Mouse (Mus musculus) Patski (cell line): Measurements from ENCODE around the gene Olfr401. TPM values are rescaled to one million over a fixed set of nuclear protein-coding genes. Genes with fewer than 3 reads are reported as not detected.
"Not testable (repeated sequence)": the region's sequence is repeated elsewhere in the genome, so short reads cannot be mapped to it uniquely, and the experiment has no call there.

Experiments used
- ATAC-seq: fragments of 100-300 bp; one replicate; pipeline ENCODE4 v1.8.0; 2021
- CTCF ChIA-PET: fragments of 350-600 bp; sonication (Branson Sonifier 250); formaldehyde crosslinking; loops from one replicate; lab custom pipeline; 2022; ENCODE audit warnings: inconsistent platforms; lab: Charles Lee
- POLR2A ChIA-PET: fragments of 350-600 bp; sonication (Branson Sonifier 250); formaldehyde crosslinking; loops from one replicate; lab custom pipeline; 2022; ENCODE audit warnings: antibody characterized with exemption, inconsistent platforms; lab: Charles Lee
- DNase-seq: peaks from one replicate; pipeline ENCODE4 v3.0.0-alpha.2; 2011; ENCODE audit warnings: low read depth, low spot score
- H3K27me3 ChIP-seq: fragments of 371-371 bp; one replicate; pipeline ENCODE4 v1.5.1; 2021
- CTCF ChIP-seq: fragments of 100-300 bp; IDR thresholded peaks from one replicate; pipeline ENCODE4 v1.5.1; 2021
- in situ Hi-C: fragments of 300-500 bp; cut with MboI; formaldehyde crosslinking; loops from 3 replicates; pipeline ENCODE4 v1.11.1; 2018; ENCODE audit warnings: low pct_unique_long_range_greater_than_20kb, mixed read lengths
- polyA plus RNA-seq: library from polyadenylated mRNA; unstranded; gene quantifications from one replicate; pipeline ENCODE4 v1.2.3, GENCODE M21; 2021

The Olfr401 gene
- polyA plus RNA-seq = not detected

- in situ Hi-C loops = no loop called here
- ChIA-PET POLR2A (no interaction called here), CTCF (interaction anchor here (1.2 to 1.3 kb wide), 2 partner anchors 59 to 67 kb away, joined by 3 read pairs; no protein-coding TSS in a partner anchor)
- ATAC-seq = no peak
- no peak for DNase-seq
- no peak for TF ChIP-seq CTCF
- H3K27me3 ChIP-seq = no peaks in the 10 kb centered on the region
These were observed at the start of gene Olfr401 for GRCm38 (mm10) chr11:74113412-74113811. Olfr401 (plus strand) TSS chr11:74113712.

- no peak for DNase-seq
- ChIA-PET POLR2A (no interaction called here), CTCF (no interaction called here)
- H3K27me3 ChIP-seq = no peaks in the 10 kb centered on the region
- no peak for ATAC-seq
- TF ChIP-seq CTCF = no peak
- in situ Hi-C loops = loop anchor here (25.0 kb wide), 1 partner anchor 468 kb away; no protein-coding TSS in a partner anchor
These were observed 43.9 kb upstream of the Olfr401 start, which contains the start of gene Zfp616 for GRCm38 (mm10) chr11:74069655-74070054. Zfp616 (plus strand) TSS chr11:74069955.

- ATAC-seq = no peak
- CTCF ChIA-PET = no interaction called here
- POLR2A ChIA-PET = no interaction called here
- no peak for TF ChIP-seq CTCF
- H3K27me3 ChIP-seq = no peaks in the 10 kb centered on the region
- in situ Hi-C loops = no loop called here
- no peak for DNase-seq
These were observed 12.8 kb upstream of the Olfr401 start for GRCm38 (mm10) chr11:74100724-74101123.

DNA sequence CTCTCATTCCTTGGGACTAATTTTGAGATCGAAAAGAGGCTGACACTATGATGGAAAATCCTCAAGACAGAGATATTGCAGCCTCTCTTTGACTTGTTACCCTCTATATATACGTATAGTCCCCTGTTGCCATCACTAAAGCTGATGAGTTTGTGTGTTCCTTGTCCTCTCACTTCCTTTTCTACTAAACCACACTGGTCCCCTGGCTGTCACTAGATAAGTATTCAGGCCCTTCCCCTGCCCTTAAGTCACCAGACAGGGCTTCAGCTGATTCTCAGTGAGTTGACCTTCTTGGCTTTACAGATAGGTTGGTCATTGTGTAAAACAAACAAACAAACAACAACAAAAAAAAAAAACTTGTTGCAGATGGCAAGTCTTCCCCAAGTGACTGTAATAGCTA is 12.0 kb upstream of the Olfr401 start:
- POLR2A ChIA-PET = no interaction called here
- no peak for TF ChIP-seq CTCF
- CTCF ChIA-PET = no interaction called here
- DNase-seq (no peak), ATAC-seq (no peak)
- H3K27me3 ChIP-seq = no peaks in the 10 kb centered on the region
- in situ Hi-C loops = no loop called here

DNA sequence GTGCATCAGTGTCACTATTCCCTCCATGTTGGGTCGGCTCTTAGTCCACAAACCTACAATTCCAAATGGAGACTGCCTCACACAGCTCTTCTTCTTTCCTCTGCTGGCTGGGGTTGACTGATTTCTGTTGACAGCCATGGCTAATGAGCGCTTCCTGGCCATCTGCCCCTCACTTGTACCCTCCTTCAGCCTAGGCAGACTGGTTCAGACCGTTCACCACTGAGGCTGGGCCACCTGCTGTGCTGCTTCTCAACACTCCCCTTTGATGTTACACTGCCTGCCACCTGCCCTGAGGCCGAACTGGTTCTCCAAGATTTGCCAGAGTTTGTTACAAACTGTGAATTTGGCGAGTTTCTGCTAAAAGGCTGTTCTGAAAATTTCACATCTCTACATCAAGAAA is 8.4 kb upstream of the Olfr401 start:
- POLR2A ChIA-PET = no interaction called here
- CTCF ChIA-PET = no interaction called here
- in situ Hi-C loops = no loop called here
- ATAC-seq = no peak
- H3K27me3 ChIP-seq = no peaks in the 10 kb centered on the region
- no peak for DNase-seq
- no peak for TF ChIP-seq CTCF

GRCm38 (mm10) chr11:74140001-74140400 is 26.5 kb downstream of the Olfr401 start:
- DNase-seq, CTCF ChIA-PET, POLR2A ChIA-PET, H3K27me3 ChIP-seq, ATAC-seq, in situ Hi-C loops: not testable (repeated sequence)

DNA sequence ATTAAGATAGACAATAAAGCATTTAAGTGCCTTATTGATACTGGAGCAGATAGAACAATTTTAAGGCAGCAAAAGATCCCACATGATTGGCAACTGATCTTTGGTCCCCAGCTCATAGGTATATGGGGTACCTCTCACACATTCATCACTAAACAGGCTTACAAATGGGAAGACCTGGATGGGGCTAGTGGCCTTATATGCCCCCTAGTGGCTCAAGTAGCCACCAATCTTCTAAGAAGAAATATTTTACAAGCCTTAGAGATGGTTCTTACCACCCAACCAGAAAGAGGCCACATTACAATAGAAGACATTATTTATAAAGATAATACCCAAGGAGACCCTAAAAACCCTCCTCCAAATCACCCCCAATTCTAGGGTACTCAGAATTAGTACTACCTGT is 32.4 kb downstream of the Olfr401 start:
- ChIA-PET POLR2A (no interaction called here), CTCF (no interaction called here)
- H3K27me3 ChIP-seq = no peaks in the 10 kb centered on the region
- DNase-seq (no peak), ATAC-seq (no peak)
- in situ Hi-C loops = no loop called here
- TF ChIP-seq CTCF = no peak

- TF ChIP-seq CTCF = no peak
- ATAC-seq = no peak
- no peak for DNase-seq
- ChIA-PET POLR2A (no interaction called here), CTCF (interaction anchor here (1.0 kb wide), 1 partner anchor 12 kb away, joined by 4 read pairs; no protein-coding TSS in a partner anchor)
- in situ Hi-C loops = no loop called here
- H3K27me3 ChIP-seq = peaks cover 9% of the 10 kb centered on the region
These were observed 39.7 kb downstream of the Olfr401 start, which contains the start of gene Olfr402 for GRCm38 (mm10) chr11:74153229-74153628. Olfr402 (plus strand) TSS chr11:74153529.

DNA sequence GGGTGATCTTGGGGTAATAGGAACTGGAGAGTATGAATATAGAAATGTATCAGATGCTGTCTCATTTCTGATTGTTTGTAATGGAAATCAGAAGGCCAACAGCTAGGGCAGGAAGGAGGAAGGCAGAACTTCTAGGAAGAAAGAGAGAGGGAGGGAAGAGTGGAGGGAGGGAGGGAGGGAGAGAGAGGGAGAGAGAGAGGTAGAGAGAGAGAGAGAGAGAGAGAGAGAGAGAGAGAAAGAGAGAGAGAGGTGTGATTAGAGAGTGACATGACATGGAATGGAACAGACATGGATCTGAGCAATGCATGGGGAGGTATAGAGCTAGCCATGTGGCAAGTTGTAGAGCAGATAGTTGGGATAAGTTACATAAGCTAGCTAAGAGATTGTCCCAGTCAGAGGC is 55.3 kb downstream of the Olfr401 start:
- CTCF ChIA-PET = no interaction called here
- no peak for TF ChIP-seq CTCF
- no peaks in the 10 kb centered on the region for H3K27me3 ChIP-seq
- POLR2A ChIA-PET = no interaction called here
- ATAC-seq (peak; percentile 93), DNase-seq (no peak)
- in situ Hi-C loops = no loop called here

Other genes starting within 250 kb of the Olfr401 start
- gene Olfr394, start 222.9 kb upstream of the Olfr401 start, polyA plus RNA-seq = not detected
- not detected for gene Olfr395, start 204.4 kb upstream of the Olfr401 start, polyA plus RNA-seq
- not detected for gene Olfr23, start 177.0 kb upstream of the Olfr401 start, polyA plus RNA-seq
- not detected for gene Olfr397, start 152.9 kb upstream of the Olfr401 start, polyA plus RNA-seq
- gene Olfr398, start 123.3 kb upstream of the Olfr401 start, polyA plus RNA-seq = not detected
- gene Olfr139, start 57.2 kb upstream of the Olfr401 start, polyA plus RNA-seq = not detected
- not detected for gene Olfr399, start 57.1 kb upstream of the Olfr401 start, polyA plus RNA-seq
- not detected for gene Zfp616, start 43.8 kb upstream of the Olfr401 start, polyA plus RNA-seq
- gene Olfr402, start 39.8 kb downstream of the Olfr401 start, polyA plus RNA-seq = not detected
- not detected for gene Olfr403, start 72.5 kb downstream of the Olfr401 start, polyA plus RNA-seq
- gene Olfr43, start 97.7 kb downstream of the Olfr401 start, polyA plus RNA-seq = not detected
- not detected for gene Olfr406, start 146.1 kb downstream of the Olfr401 start, polyA plus RNA-seq
- not detected for gene Olfr59, start 170.0 kb downstream of the Olfr401 start, polyA plus RNA-seq
- not detected for gene Olfr410, start 224.3 kb downstream of the Olfr401 start, polyA plus RNA-seq
- gene Olfr411, start 238.9 kb downstream of the Olfr401 start, polyA plus RNA-seq = not detected
- gene Olfr412, start 248.4 kb downstream of the Olfr401 start, polyA plus RNA-seq = not detected